Mouse (Mus musculus) spleen, postnatal 36 days (tissue): ENCODE data around the gene She.

Source experiments
- DNase-seq, 2 experiments: peaks; one replicate each; pipeline ENCODE4 v3.0.0; 2022; ENCODE audit warnings: low spot score in 2 of 2, mixed read lengths in 1 of 2

She gene

DNA sequence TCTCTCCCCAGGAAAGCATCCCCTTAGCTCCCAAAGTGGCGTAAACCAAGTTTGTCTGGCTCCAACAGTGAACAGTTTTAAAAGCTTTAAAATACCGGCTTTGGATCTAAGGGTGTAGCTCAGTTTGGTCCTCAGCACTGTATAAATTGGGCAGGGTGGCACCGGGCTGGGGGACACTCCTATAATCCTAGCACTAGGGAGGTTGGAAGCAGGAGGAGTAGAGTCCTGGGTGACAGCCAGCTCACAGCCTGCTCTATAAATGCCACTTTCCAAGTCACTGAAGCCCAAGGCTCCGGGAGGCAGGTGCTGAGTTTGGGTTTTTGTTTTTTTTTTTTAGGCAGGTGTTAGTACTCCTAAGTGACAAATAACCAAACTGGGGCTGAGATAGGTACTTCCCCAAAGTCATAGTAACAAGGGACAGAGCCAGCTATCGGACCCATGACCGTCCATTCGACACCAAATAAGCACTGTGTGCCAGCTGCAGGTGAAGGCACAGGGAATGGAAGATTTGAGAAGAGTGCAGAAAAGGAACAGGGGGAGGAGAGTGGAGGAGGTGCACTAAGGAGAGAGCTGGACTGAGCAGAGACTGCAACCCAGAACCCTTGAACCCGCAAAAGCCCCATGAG is 51.5 kb downstream of the She start:
- DNase-seq, result no peak

GRCm38 (mm10) chr3:89883582-89884041 is 52.4 kb downstream of the She start:
- no peak for DNase-seq

DNA sequence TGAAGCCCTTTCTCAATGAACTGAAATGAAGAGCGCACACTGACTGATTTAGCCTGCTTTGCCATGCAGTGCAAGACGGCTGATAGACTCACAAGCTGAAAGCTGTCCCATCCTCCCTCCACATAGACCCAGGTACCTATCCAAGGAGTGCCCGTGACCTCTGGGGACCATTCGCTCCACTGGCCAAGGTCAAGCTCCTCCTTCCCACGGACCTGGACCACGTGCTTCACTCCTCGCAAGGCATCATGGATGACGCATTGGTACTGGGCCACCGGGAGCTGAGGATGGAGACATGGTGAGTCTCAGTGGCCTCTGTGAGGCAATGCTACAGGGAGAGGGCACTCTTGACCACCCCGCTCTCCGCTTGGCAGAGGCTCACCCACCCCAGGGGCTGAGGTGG is 54.6 kb downstream of the She start:
- no peak for DNase-seq

DNA sequence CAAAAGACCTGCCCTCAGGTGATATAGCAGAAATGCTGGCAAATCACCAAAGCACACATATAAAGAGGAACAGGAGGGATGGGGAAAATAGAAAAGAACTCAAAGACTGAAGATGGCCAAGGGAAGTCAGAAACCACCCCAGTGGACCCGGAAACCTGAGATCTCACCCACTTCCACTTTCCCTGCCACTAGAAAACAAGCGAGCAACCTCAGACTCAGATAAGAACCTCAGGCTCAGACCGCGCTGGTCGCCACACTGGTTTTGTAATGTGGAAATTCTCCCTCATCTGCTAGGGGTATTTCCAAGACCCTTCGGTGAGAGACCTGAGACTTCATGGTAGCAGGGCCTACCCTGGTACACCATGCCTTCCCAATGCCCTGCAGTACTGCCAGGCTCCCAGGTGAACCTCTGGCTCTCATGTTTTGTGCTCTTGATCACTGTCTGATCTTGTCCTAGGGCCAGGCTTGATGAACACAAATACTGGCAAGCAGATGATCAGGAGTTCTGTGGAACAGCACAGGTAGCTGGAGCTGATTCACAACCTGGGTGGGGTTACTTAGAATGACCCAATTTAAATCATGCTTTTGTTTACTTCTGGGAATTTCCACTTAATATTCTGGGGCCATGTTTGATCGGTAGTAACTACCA is 56.5 kb downstream of the She start:
- DNase-seq, result peak; percentile 48 to 52

- DNase-seq, result no peak
Observed at GRCm38 (mm10) chr3:89889841-89890430, 58.8 kb downstream of the She start.

GRCm38 (mm10) chr3:89891696-89892095 is 60.5 kb downstream of the She start:
- DNase-seq, result no peak

DNA sequence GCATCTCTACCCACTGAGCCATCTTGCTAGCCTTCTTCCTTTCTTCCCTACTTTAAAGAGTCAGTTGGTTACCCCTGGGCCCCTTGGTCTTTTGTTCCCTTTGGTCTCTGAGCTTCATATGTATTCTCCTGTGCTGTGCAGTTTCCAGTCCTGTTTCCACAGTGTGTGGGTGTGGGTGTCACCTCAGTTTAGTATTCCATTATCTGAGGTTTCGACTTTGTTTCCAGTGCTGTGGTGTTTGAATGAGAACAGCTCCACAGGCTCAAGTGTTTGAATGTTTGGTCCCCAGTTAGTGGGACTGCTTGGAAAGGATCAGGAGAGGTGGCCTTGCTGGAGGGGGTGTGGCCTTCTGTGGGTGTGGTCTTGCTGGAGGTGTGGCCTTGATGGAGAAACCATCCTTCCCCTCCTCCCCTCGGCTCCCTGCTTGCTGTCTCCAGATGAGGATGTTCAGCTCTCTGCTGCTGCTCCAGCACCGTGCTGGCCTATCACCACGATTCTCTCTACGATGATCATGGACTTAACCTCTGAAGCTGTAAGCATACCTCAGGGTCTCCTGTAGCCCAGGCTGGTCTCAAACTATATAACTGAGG is 61.4 kb downstream of the She start:
- DNase-seq, result no peak

DNA sequence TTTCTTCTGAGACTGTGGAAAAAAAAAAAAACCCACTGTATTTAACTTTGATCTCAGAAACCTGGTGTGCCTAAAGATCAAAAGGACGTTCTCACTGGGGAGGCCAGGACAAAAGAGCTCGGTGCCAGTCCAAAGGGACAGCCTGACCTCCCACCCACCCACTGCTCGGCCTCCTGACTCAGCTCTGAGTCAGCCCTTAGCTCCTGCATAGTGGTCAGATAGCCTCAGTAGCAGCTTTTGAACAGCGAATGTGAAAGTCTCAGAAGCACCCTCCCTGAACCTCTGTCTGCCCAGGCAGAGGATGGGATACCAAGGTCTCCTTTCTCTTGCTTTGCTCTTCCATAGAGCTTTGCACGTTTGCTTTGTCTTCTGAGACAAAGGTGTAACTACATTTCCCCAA is 65.4 kb downstream of the She start:
- DNase-seq, result no peak

DNA sequence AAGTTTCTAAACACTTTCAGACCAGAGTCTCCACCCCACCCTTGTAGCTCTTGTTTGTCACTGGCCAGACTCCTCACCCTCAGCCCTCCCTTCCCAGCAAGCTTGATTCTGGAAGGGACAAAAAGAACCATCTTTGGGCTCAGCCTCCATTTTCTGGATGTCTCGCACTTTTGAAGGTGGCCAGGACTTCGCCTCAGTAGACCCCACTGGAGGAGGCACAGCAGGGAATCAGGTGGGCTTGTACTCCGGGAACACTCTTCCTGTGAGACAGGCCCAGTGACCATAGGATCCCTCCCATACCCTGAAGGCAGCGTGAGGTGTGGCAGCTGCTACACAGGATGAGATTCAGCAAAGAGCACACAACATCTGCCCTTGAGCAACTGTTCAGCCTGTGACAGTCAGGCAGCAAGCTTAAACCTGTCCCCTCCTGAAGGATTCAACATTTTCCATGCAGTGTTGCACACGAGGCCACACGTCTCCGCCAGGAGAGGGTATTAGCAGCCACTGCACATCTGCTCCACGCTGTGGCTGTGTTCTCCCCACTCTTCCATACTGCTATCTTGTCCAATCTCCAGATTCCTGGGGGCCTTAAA is 66.1 kb downstream of the She start:
- no peak for DNase-seq

GRCm38 (mm10) chr3:89898011-89898410 is 66.8 kb downstream of the She start:
- DNase-seq, result no peak

DNA sequence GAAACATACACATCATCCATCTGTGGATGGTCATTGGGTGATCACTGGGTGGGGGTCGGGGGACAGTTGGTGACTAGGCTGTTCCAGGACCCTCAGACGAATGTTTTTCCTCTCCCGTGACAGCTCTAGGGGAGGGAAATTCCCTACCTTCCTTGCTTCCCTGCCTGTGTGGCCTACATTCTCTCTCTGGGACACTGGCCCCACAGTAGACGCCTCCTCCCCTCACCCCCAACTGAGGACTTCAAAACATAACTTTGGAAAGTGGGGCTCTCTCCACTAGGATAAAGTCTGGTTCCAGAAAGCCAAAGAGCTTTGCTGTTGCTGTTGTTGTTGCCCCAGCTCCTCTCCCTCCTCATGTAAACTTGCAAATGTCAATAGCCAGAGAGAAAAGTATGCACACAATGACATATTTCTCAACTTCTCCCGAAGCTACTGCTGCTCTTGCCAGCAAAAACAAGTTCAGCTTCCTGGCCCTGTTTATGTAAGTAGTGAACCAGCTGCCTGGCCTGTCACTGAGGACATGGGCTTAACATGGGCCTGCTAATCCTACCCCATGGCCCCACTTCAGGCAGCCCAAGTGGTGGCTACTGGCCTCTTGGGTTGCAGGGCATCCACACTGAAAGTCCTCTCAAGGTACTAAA is 67.8 kb downstream of the She start:
- no peak for DNase-seq

- DNase-seq, result no peak
Observed at GRCm38 (mm10) chr3:89899511-89899908, 68.3 kb downstream of the She start.

- no peak for DNase-seq
Observed at GRCm38 (mm10) chr3:89907846-89908245, 76.7 kb downstream of the She start.
